Mouse (Mus musculus) testis, postnatal 14 days (tissue): ENCODE data around the gene Ahsa2.
"Not testable (repeated sequence)": the region's sequence is repeated elsewhere in the genome, so short reads cannot be mapped to it uniquely, and the experiment has no call there.

Experiments used
- DNase-seq: peaks from one replicate; pipeline ENCODE4 v3.0.0; 2021; ENCODE audit warnings: low spot score

Gene Ahsa2

DNA sequence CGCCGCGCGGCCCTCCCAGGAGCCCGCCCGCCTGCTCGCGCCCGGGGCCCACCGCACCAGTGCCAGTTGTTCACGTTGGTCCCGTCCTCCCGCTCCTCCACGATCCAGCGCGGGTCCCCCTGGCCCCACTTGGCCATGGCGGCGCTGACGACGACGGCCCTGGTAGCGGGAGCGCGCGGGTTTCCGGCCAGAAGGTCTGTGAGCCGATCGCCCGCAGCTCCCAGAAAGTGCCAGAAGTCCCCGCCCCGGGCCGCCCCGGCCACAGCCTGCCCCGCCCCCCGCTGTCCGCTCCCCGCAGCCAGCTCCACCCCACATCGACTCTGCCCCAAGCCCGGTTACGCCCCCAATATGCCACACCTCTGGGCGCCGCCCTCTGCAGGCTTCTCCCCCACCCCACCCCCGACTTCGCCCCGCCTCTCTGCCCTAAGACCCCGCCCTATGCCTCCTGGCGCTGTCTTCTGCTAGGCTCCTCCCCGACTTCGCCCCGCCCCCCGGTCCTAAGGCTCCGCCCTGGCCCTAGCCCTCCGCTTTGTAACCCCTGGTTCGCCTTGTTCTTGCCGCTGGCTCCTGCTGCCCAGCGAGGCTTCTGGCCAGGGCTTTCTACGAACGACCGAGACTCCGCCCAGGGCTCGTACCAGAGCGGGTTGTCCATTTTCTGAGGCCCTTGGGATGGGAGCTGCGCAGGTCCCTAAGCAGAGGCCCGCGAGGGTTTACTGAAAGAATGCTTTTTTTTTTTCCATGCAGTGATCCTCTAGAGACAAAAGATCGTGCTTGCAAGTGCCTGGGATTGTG lies at the start of gene Ahsa2:
Gene Ahsa2, minus strand, starts transcription at position 313 of the 792 bp plus-strand sequence.
- peak; percentile 96 for DNase-seq

DNA sequence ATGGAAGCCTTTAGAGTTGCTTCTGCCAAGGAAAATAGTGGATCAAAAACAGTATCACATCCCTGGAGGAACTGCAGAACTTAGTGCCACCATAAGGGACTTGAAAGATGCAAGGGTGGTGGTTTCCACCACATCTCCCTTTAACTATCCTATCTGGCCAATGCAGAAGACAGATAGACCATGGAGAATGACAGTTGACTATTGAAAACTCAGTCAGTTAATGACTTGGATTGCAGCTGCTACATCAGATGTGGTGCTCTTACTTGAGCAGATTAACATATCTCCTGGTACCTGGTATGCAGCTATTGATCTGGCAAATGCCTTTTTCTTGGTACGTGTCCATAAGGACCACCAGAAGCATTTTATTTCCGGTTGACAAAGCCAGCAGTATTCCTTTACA lies 39.6 kb upstream of the Ahsa2 start:
- no peak for DNase-seq

DNA sequence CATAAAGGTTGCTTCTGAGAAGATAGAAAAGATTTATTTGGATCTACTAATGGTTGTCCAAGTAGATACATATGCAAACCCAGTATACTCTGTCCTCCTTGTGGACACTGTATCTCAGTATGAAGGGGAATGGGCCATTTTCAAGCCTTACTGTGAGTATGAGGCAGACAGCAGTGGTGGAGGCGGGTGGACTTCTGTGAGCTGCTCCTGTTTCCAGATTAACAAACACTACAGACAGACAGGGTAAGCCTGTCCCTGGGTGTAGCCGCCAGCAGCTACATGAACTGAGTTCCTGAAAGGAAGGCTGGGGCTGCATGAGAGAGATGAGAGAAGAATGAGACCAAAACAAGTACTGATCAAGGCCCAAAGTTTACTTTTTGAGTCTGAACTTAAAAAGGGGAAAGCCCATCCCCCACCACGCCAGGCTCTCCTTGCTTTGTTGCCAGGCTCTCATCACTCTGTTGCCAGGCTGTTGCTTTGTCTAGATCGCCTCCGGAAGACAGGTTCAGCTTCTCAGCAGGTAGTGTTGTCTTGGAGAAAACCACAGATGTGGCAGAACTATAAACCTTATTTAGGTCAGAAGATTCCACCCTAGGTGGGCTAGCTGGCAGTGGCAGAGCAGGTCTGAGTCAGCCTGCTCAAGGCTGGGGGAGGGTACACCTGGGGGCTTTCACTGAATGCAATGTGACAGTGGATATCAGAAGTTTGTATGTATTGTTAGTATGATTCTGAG lies 22.8 kb upstream of the Ahsa2 start, which contains the start of gene 1700093K21Rik:
Gene 1700093K21Rik, minus strand, starts transcription at position 683 of the 733 bp plus-strand sequence.
- DNase-seq = no peak

DNA sequence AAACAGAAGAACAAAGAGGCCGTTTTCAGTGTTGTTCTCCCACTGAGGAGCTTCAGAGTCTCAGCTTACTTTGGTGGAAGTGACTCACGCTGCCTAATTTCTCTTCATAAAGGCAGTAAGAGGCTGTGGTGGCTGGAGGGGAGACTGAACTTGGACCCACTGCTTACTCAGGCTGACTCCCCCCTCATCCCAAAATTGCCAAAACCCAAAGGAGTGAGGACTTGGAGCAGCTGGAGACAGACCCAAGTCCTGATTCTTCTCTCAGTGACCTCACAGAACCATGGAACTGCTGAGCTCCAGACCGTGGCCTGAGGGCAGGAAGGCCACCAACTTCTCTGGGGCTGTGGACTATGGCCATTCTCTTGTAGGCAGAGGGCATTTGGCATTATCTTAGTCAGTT lies 21.2 kb upstream of the Ahsa2 start:
- no peak for DNase-seq

DNA sequence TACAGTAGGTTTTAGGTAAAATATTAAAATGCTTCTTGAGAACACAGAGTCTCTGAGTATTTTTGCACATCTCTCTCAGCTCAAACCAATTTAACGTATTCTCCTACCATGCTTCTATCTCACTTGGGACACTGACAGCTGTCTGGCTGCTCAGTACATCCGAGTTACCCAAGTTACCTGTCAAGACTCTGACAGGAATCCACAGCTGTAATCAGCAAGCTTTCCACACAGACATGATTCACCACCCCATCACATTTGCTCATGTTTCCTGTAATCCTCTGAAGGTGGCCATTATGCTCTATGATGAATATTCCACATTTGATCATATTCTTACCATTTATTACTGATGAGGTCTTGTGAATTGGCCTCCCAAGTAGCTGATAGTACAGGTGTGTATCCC lies 17.5 kb upstream of the Ahsa2 start:
- DNase-seq = no peak

DNA sequence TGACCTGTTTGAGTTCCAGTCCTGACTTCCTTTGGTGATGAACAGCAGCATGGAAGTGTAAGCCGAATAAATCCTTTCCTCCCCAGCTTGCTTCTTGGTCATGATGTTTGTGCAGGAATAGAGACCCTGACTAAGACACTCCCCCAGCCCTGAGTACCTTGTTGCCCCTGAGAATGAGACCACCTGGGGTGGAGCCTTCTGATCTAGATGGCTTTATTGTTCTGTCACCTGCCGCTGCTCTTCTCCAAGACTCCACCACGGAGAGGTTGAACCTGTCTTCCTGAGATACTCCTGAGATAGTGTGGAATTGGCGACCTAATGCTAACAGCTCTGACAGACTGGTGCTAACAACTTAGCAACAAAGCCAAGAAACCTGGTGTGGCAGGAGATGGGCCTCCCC lies 17.0 kb upstream of the Ahsa2 start:
- not testable (repeated sequence) for DNase-seq

DNA sequence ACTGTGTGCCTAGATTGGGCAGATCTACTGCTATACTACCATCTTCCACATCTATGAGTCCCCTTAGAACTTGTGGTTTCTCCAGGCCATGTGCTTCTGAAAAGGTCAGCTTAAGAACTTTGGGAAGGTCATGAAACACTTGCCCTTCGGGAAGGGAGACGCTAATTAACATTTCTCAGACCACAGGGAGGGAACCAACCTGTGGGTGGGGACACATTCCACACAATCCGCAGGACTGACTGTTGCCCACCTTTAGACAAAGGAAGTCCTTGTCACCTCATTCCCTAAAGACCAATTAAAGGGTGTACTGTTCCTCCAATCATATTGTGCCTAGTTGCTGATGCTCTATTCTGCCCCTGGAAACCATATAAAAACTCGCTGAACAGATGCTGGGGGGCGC lies 7.0 kb upstream of the Ahsa2 start:
- not testable (repeated sequence) for DNase-seq

DNA sequence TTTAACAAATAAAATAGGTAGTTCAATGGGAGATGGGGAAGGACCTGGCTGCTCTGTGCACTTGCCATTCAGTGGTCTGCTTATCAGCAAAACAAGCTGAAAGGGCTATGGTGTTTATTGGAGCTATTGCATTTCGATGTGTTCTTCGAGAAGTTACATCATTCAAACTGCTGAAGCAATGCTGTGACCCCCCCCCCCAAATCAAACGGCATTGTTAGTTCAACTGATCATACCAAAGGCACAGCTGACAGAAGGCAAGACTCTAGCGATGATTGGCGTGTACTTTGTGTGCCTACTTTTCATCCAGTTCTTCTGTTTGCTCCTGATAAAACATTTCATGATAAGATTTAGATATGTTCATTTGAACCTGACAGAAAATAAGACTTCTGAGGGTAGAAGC lies 779 bp upstream of the Ahsa2 start:
- DNase-seq = no peak

DNA sequence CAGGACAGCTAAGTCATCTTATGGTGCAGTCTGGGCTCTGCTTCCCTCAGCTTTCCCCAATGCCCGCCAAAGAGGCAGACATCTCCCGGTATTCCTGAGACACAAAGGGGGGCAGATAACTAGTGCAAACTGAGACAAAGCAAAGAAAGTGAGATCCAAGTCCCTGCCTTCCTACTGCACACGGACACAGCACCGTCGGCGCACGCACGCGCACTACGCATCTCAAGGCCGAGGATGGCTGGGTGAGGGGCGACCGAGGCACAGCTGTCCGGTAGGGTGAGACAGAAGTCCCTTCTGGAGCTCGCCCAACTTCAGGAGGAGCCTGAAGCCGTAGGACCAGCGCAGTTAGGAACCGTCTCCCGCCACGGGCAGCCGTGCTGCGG lies 504 bp downstream of the Ahsa2 start:
- peak; percentile 75 for DNase-seq

DNA sequence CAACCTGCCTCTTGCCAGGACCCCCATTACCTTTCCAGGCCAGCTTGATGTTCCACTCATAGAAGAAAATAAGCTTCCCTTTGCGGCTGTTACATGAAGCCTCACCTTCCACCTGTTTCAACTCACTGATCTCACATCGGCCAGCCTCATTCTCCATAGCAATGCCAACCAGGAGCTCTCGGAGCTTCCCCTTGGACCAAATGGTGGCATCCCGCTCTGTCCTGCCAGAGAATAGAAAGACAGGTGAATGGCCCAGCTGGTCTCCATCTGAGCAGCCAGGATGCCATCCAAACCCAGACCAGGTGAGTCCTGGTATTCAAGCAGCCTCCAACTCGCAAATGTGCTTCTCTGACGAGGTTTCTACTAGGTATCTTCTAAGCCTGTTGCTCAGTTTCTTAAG lies 1.2 kb downstream of the Ahsa2 start:
- DNase-seq = no peak

DNA sequence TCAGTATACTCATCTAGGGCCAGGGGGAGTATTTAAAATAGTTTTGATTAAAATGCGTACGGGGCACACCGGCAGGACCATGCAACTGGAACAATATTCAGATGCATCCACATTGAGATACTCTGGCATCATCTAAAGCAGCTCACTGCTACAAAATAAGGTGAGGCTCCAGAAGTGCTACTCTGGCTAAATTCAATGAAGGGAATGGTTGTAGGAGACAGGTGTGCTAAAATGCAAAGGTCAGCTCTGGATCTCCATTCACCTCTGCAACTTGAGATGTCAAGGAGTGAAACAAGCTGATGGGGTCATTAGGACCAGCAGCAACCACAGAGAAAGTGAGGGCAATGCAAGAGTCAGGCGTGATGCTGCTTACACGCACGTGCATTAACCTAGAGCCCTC lies 2.6 kb downstream of the Ahsa2 start:
- DNase-seq = no peak

DNA sequence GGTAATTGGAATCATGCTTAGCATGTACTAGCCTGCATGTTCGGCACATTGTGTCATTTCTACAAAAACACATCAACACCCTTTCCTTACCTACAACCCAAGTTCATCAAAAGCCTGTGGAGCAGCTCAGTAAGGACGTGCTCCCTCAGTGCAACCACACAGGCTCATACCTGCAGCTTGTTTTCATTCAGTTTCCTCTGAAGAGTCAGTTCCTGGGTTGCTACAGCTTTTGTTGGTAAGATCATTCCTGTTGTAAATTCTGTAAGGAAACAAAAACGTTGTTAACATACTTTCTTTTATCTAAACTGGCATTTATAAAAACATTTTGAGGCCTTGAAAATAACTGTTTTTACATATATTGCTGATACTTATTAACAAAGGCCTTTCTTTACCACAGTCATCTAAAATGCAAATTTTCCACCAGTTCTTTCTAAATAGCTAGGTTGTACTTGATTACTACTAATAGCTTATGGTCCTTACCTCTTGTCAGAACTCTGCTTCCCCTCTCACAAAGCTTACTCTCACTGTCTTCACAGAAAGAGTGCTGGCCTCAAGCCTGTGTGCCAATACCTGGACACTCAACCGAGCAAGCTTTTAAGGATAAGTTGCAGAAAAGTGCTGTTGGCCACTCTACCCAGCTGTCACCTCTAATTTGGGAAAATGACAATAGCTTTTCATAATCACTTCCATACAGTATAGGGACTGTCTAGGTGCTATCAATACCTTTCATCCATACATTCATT lies 5.6 kb downstream of the Ahsa2 start:
- DNase-seq = no peak

DNA sequence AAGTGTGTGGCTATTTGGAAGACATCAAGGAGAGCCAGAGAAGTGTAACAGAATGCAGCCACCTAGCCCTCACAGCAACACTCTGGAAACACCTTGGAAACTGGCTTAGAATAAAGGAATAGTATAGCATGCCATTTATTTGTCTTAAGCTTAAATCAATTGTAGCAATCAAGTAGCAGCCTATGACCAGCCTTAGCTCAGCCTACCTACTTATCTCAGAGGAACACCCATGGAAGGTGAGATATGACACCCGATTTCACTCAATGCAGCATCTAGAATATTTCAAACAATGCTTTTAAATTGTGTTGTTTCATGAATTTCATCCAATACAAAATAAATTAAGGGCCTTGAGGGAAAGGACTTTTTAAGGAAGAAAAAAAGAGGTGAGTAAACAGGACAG lies 7.9 kb downstream of the Ahsa2 start:
- no peak for DNase-seq

DNA sequence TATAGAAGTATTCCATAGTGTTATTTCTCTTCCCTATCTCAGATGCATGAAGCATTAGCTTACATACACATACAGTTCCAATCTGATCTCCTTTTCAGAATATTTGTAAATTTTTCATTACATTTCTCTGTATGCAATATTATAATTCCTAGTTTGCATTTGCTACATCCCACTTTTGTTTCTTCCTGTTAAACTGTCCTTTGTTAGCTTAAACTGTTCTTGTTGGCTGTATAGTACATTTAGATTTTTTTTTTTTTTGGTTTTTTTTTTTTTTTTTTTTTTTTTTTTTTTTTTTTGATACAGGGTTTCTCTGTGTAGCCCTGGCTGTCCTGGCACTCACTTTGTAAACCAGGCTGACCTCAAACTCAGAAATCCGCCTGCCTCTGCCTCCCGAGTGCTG lies 32.0 kb downstream of the Ahsa2 start:
- not testable (repeated sequence) for DNase-seq
